In the genomic region with DNA sequence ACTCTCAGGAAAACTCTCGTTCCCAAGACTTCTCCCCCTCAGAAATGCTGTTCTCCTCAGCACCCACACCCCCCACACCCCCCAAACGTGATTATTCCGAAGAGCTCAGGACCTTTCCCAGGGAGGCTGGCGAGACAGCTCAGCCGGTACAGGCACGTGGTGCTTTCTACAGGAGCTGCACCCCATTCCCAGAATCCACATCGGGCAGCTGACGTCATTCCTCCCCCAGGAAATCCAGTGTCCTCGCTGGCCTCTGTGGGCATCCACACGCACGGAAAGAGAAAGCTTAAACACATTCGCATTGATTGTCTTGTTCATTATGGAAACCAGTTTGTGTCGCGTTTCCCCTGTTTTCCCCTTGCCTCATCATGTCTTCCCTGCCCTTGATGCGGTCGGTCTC, we compare ENCODE assay signal across 19 mouse cellular contexts.
"Had no signal": no experiment of that assay in that cellular context is flagged by ENCODE, and none has a peak within 500 bp of the region (broad histone marks: within the 10 kb centered on the region; RNA-seq: fewer than 3 reads in every experiment).

No protein-coding gene starts in this region.

- H3K9ac ChIP-seq: intestine, embryonic 15.5 days; kidney, embryonic 15.5 days; limb, embryonic 13.5 days; liver, embryonic 13.5 days; stomach, embryonic 15.5 days had no signal

- H3K4me3 ChIP-seq: intestine, embryonic 15.5 days; kidney, embryonic 15.5 days; limb, embryonic 10.5 days; limb, embryonic 13.5 days; liver, embryonic 13.5 days; stomach, embryonic 15.5 days had no signal

- ATAC-seq: intestine, embryonic 15.5 days had no signal

- H3K36me3 ChIP-seq: intestine, embryonic 15.5 days; kidney, embryonic 15.5 days; limb, embryonic 10.5 days; limb, embryonic 13.5 days; liver, embryonic 13.5 days; stomach, embryonic 15.5 days had no signal

- H3K9me3 ChIP-seq: intestine, embryonic 15.5 days; kidney, embryonic 15.5 days; limb, embryonic 10.5 days; limb, embryonic 13.5 days; liver, embryonic 13.5 days; stomach, embryonic 15.5 days had no signal

- H3K27me3 ChIP-seq: intestine, embryonic 15.5 days; kidney, embryonic 15.5 days; limb, embryonic 13.5 days; liver, embryonic 13.5 days; stomach, embryonic 15.5 days had no signal

- H3K4me2 ChIP-seq: intestine, embryonic 15.5 days; kidney, embryonic 15.5 days; limb, embryonic 13.5 days; liver, embryonic 13.5 days; midbrain, embryonic 11.5 days; stomach, embryonic 15.5 days had no signal

- H3K4me1 ChIP-seq: intestine, embryonic 15.5 days; kidney, embryonic 15.5 days; limb, embryonic 10.5 days; limb, embryonic 13.5 days; stomach, embryonic 15.5 days had no signal

- DNase-seq: kidney, adult 11 months; kidney, adult 8-10 months; kidney, postnatal 10 days; kidney, postnatal 36 days; layer of hippocampus, postnatal 36 days; liver, embryonic 13.5 days; lung, adult 2 months; lung, postnatal 14 days; lung, postnatal 4 days; midbrain, embryonic 14.5 days; right cerebral cortex, postnatal 25 days; spleen, adult 18-20 months; thymus, postnatal 25 days had no signal

- H3K27ac ChIP-seq: intestine, embryonic 15.5 days; kidney, embryonic 15.5 days; limb, embryonic 10.5 days; limb, embryonic 13.5 days; stomach, embryonic 15.5 days had no signal
